Mouse (Mus musculus) 3134 (cell line): ENCODE data around the gene Mybbp1a.

Experiments used
- DNase-seq: peaks from one replicate; pipeline ENCODE4 v3.0.0-alpha.2; 2011; ENCODE audit warnings: low spot score; ENCODE audit not compliant: insufficient read length; ENCODE audit errors: extremely low read depth

The Mybbp1a gene

DNA sequence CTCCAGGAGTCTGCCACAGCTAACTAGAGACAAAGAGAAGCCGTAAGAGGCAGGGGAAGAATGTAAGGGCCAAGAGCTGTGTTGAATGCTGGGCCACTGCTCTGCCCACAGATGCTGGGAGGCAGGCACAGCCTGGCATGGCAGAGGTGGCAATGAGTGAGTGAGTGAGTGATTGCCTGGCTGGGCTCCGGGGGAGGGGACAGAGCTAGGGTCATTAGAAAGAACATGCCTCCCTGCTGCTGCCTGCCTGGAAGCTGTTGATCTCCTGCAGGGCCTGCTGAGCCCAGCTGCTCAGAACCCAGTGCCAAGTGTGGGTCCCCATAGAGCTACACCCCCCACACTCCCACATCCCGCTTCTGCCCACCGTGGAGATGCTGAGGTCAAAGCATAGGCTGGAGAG lies 56.2 kb downstream of the Mybbp1a start:
- no peak for DNase-seq

GRCm38 (mm10) chr11:72500139-72500538 lies 59.0 kb downstream of the Mybbp1a start:
- no peak for DNase-seq
